Comparison of ENCODE assay signal across 19 mouse cellular contexts in genomic region chr1:163873158-163873557, GRCm38 (mm10). TPM values are rescaled to one million over a fixed set of nuclear protein-coding genes. Genes with fewer than 3 reads are reported as not detected.
DNase-seq lines count a peak whose midpoint lies in the region; ATAC-seq lines count a peak whose summit lies in the region.
"Had no signal": no experiment of that assay in that cellular context is flagged by ENCODE, and none has a peak within 500 bp of the region (broad histone marks: within the 10 kb centered on the region; RNA-seq: fewer than 3 reads in every experiment).

No protein-coding gene starts in this region.

- DNase-seq in frontal cortex, postnatal 36 days (ENCODE audit: low spot score in 2 of 2): peak; percentile 9 to 31
- DNase-seq in frontal cortex, postnatal 14 days (ENCODE audit: low spot score in 2 of 2): no peak
- DNase-seq in right cerebral cortex, adult 18-20 months: peak; percentile 31
- no peak for DNase-seq in right cerebral cortex, postnatal 25 days
- DNase-seq in limb, embryonic 10.5 days (ENCODE audit: low spot score): no peak
- no peak for DNase-seq in midbrain, embryonic 14.5 days
- DNase-seq: adrenal gland, postnatal 10 days; cerebellum, adult 11-12 months; cerebellum, adult 9-10 months; cerebellum, postnatal 25 days; forebrain, postnatal 0 days; gastrocnemius, postnatal 14 days; heart, adult 2 months; heart, postnatal 14 days had no signal

- WGBS in limb, embryonic 10.5 days: 67% methylated on average over 3 of the region's 3 CpGs
- WGBS in midbrain, embryonic 14.5 days: 90% methylated on average over 3 of the region's 3 CpGs

- no peak overlapping the region for H3K9ac ChIP-seq in midbrain, embryonic 14.5 days (replicated peaks; ENCODE audit: low read length)
- H3K9ac ChIP-seq: forebrain, embryonic 13.5 days; forebrain, postnatal 0 days; heart, embryonic 15.5 days; hindbrain, embryonic 13.5 days had no signal

- H3K36me3 ChIP-seq in limb, embryonic 10.5 days: peaks cover 6% of the 10 kb centered on the region; the same call in 1 of the 2 replicates
- peaks cover 17% of the 10 kb centered on the region; the same call in 1 of the 2 replicates for H3K36me3 ChIP-seq in midbrain, embryonic 14.5 days (ENCODE audit: control insufficient read depth, insufficient read depth, low read length)
- H3K36me3 ChIP-seq: heart, embryonic 15.5 days had no signal

- H3K4me1 ChIP-seq in limb, embryonic 10.5 days: peaks cover 16% of the 10 kb centered on the region
- H3K4me1 ChIP-seq in midbrain, embryonic 14.5 days (ENCODE audit: control insufficient read depth, insufficient read depth, low read length): no peaks in the 10 kb centered on the region
- H3K4me1 ChIP-seq: forebrain, embryonic 13.5 days; heart, embryonic 15.5 days; hindbrain, embryonic 13.5 days had no signal

- H3K27me3 ChIP-seq in limb, embryonic 10.5 days (ENCODE audit: low read depth, poor library complexity, severe bottlenecking): no peaks in the 10 kb centered on the region
- H3K27me3 ChIP-seq in midbrain, embryonic 14.5 days (ENCODE audit: control insufficient read depth, insufficient read depth, low read length): no peaks in the 10 kb centered on the region
- H3K27me3 ChIP-seq: forebrain, embryonic 13.5 days; heart, embryonic 15.5 days; hindbrain, embryonic 13.5 days had no signal

- no peak overlapping the region for H3K4me3 ChIP-seq in limb, embryonic 10.5 days
- H3K4me3 ChIP-seq in midbrain, embryonic 14.5 days (replicated peaks; ENCODE audit: low read depth, low read length): no peak overlapping the region
- H3K4me3 ChIP-seq: forebrain, embryonic 13.5 days; heart, adult 2 months; heart, embryonic 15.5 days; hindbrain, embryonic 13.5 days had no signal

- ATAC-seq in midbrain, embryonic 14.5 days (ENCODE audit: low FRiP score, low TSS enrichment): no peak
- ATAC-seq in inflammation-experienced regulatory T-cells, adult 6 months: no peak
- ATAC-seq: forebrain, embryonic 13.5 days; forebrain, postnatal 0 days had no signal

- peak overlapping the region; percentile 30; the same call in 1 of the 2 replicates for H3K27ac ChIP-seq in limb, embryonic 10.5 days
- H3K27ac ChIP-seq in midbrain, embryonic 14.5 days (replicated peaks; ENCODE audit: low read depth, low read length): no peak overlapping the region
- H3K27ac ChIP-seq: forebrain, embryonic 13.5 days; heart, adult 2 months; heart, embryonic 15.5 days; hindbrain, embryonic 13.5 days had no signal

- no peaks in the 10 kb centered on the region for H3K9me3 ChIP-seq in limb, embryonic 10.5 days (replicated peaks)
- H3K9me3 ChIP-seq in midbrain, embryonic 14.5 days (ENCODE audit: control insufficient read depth, low read length): no peaks in the 10 kb centered on the region
- H3K9me3 ChIP-seq: forebrain, embryonic 13.5 days; heart, embryonic 15.5 days; hindbrain, embryonic 13.5 days had no signal

- no peak overlapping the region for H3K4me2 ChIP-seq in midbrain, embryonic 14.5 days (ENCODE audit: low read length)
- H3K4me2 ChIP-seq: forebrain, embryonic 13.5 days; heart, embryonic 11.5 days; heart, embryonic 15.5 days; hindbrain, embryonic 13.5 days had no signal

RNA-seq across cellular contexts. Expression of gene Scyl3, which starts 55.7 kb away (rescaled TPM):
- polyA plus RNA-seq in limb, embryonic 10.5 days (2016; fragmentation: Nextera tagmentation; extraction: Ambion mirVana): 17.9 and 21.1 TPM in 2 replicates
- 17.5 TPM in 2 replicates for polyA plus RNA-seq in midbrain, embryonic 14.5 days (2014; fragmentation: Nextera tagmentation; extraction: Ambion mirVana)
- polyA plus RNA-seq in inflammation-experienced regulatory T-cells, adult 6 months (2017; shearing (Covaris generic)): 10 to 100 TPM; 20.6 to 24.9 (median 24.9) TPM

Comparison
In these comparisons a context has a peak if more than half of its experiments do, and no peak if none do; other contexts are left out.
1. DNase-seq: peak in frontal cortex, postnatal 36 days (2 of 2) and right cerebral cortex, adult 18-20 months (single experiment); none in frontal cortex, postnatal 14 days (0 of 2), right cerebral cortex, postnatal 25 days (single experiment), limb, embryonic 10.5 days (single experiment) and midbrain, embryonic 14.5 days (single experiment).